Mouse (Mus musculus): ENCODE results near the gene Banf2. TPM values are rescaled to one million over a fixed set of nuclear protein-coding genes. Genes with fewer than 3 reads are reported as not detected.

The Banf2 gene
- polyA plus RNA-seq, 1 experiment from 2014 or later: not detected

DNA sequence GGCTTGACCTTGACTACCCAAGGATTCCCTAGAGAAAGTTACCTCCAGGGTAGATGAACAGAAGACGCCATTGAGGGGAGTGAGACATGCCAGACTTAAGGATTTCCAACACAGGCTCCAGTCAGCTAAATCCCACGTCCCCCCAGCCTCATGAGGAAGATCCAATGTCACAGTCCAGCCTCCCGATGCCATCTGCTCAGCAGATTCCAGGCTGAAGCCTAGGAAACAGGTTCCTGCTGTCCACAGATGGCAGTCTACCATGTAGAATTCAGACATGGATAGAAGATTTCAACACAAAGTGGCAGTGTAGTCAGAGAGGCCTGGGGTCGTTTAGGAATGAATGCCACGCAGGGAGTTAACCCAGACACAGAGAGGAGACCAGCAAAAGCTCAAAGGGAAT lies 18.4 kb upstream of the Banf2 start:
- Histone ChIP-seq H3K4me1 (replicated peaks; ENCODE audit: control insufficient read depth, insufficient read depth, low read length) (no peaks in the 10 kb centered on the region; the same call in 1 of the 2 replicates), H3K9ac (ENCODE audit: low read depth, low read length) (no peak overlapping the region), H3K4me3 (ENCODE audit: low read depth, low read length) (no peak overlapping the region), H3K4me2 (replicated peaks; ENCODE audit: low read depth, low read length) (no peak overlapping the region), H3K27me3 (ENCODE audit: control insufficient read depth, insufficient read depth, low read length) (no peaks in the 10 kb centered on the region), H3K9me3 (ENCODE audit: control insufficient read depth, low read length) (no peaks in the 10 kb centered on the region), H3K27ac (ENCODE audit: low read depth, low read length) (no peak overlapping the region), H3K36me3 (ENCODE audit: control insufficient read depth, insufficient read depth, low read length) (no peaks in the 10 kb centered on the region)
- ATAC-seq (ENCODE audit: low FRiP score): no peak
- WGBS: 38% methylated on average over 5 of the region's 5 CpGs
- DNase-seq (ENCODE audit: low spot score): peak; percentile 39

DNA sequence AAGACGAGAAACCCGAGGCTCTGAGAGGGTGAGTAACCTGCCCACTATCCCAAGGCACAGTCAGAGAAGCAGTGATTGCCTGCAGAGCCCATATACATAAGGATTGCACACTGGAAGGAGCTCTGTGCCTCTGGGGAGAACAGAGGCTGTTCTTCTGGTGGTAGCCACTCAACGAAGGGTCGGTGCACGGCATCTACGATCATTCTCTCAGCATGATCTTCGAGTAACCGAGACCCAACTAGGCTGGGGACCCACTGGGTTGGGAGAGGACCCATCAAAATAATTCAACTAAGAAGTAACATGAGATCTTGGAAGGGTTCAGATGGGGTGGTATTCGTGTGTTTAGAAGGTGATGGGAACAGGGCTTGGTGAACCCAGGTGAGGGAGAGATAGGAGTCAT lies 17.0 kb upstream of the Banf2 start:
- no peak overlapping the region for H3K27ac ChIP-seq (ENCODE audit: low read depth, low read length)
- H3K9me3 ChIP-seq (ENCODE audit: control insufficient read depth, low read length): no peaks in the 10 kb centered on the region
- H3K4me2 ChIP-seq (replicated peaks; ENCODE audit: low read depth, low read length): no peak overlapping the region
- no peak for ATAC-seq (ENCODE audit: low FRiP score)
- H3K27me3 ChIP-seq (ENCODE audit: control insufficient read depth, insufficient read depth, low read length): no peaks in the 10 kb centered on the region
- no peak for DNase-seq (ENCODE audit: low spot score)
- no peaks in the 10 kb centered on the region for H3K4me1 ChIP-seq (replicated peaks; ENCODE audit: control insufficient read depth, insufficient read depth, low read length)
- WGBS: 90% methylated on average over 9 of the region's 9 CpGs
- no peak overlapping the region for H3K4me3 ChIP-seq (ENCODE audit: low read depth, low read length)
- no peak overlapping the region for H3K9ac ChIP-seq (ENCODE audit: low read depth, low read length)
- no peaks in the 10 kb centered on the region for H3K36me3 ChIP-seq (ENCODE audit: control insufficient read depth, insufficient read depth, low read length)

DNA sequence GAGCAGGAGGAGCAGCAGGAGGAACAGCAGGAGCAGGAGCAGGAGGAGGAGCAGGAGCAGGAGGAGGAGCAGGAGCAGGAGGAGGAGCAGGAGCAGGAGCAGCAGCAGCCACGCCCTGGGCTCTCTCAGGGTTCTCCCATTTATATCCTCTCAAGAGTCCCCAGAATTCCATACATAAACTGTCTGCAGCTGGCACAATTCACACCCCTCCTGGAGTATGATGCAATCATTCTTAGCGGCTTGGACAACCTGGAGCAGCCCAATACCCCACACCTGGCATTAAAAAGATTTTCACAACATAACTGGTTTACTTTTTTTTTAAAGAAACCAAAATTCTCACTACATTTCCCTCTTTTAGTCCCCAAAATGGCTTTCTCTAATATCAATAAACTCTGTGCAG lies 12.9 kb upstream of the Banf2 start:
- no peaks in the 10 kb centered on the region for H3K27me3 ChIP-seq (ENCODE audit: control insufficient read depth, insufficient read depth, low read length)
- no peak overlapping the region for H3K27ac ChIP-seq (ENCODE audit: low read depth, low read length)
- no peak overlapping the region for H3K4me2 ChIP-seq (replicated peaks; ENCODE audit: low read depth, low read length)
- H3K4me1 ChIP-seq (replicated peaks; ENCODE audit: control insufficient read depth, insufficient read depth, low read length): no peaks in the 10 kb centered on the region
- ATAC-seq (ENCODE audit: low FRiP score) (no peak), DNase-seq (ENCODE audit: low spot score) (no peak)
- no peak overlapping the region for H3K9ac ChIP-seq (ENCODE audit: low read depth, low read length)
- no peaks in the 10 kb centered on the region for H3K36me3 ChIP-seq (ENCODE audit: control insufficient read depth, insufficient read depth, low read length)
- H3K4me3 ChIP-seq (ENCODE audit: low read depth, low read length): no peak overlapping the region
- no peaks in the 10 kb centered on the region for H3K9me3 ChIP-seq (ENCODE audit: control insufficient read depth, low read length)
- 61% methylated on average over 2 of the region's 2 CpGs for WGBS

DNA sequence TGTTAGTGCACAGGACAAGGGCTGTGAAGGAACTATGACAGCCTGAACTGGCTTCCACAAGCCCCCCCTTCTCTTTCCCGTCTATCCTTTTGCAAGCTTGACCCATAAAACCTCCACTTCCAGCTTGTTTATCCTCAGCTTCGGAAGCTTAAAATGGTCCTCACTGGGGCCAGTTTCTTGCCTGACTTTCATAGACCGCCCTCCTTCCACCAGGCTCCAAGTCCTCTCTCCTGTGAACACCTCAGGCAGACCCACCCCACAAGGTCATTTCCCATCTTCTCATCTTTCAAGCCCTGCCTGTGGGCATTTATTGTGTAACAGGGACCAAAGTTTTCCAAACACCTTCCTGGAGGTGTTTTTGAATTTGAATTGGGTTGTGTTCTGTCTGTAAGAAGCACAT lies 10.4 kb upstream of the Banf2 start:
- Histone ChIP-seq H3K9me3 (ENCODE audit: control insufficient read depth, low read length) (no peaks in the 10 kb centered on the region), H3K36me3 (ENCODE audit: control insufficient read depth, insufficient read depth, low read length) (no peaks in the 10 kb centered on the region), H3K27me3 (ENCODE audit: control insufficient read depth, insufficient read depth, low read length) (no peaks in the 10 kb centered on the region), H3K27ac (ENCODE audit: low read depth, low read length) (no peak overlapping the region), H3K4me2 (replicated peaks; ENCODE audit: low read depth, low read length) (no peak overlapping the region), H3K4me3 (ENCODE audit: low read depth, low read length) (no peak overlapping the region), H3K9ac (ENCODE audit: low read depth, low read length) (no peak overlapping the region), H3K4me1 (replicated peaks; ENCODE audit: control insufficient read depth, insufficient read depth, low read length) (no peaks in the 10 kb centered on the region)
- ATAC-seq (ENCODE audit: low FRiP score) (no peak), DNase-seq (ENCODE audit: low spot score) (no peak)
- WGBS: 72% methylated on average over 3 of the region's 3 CpGs

DNA sequence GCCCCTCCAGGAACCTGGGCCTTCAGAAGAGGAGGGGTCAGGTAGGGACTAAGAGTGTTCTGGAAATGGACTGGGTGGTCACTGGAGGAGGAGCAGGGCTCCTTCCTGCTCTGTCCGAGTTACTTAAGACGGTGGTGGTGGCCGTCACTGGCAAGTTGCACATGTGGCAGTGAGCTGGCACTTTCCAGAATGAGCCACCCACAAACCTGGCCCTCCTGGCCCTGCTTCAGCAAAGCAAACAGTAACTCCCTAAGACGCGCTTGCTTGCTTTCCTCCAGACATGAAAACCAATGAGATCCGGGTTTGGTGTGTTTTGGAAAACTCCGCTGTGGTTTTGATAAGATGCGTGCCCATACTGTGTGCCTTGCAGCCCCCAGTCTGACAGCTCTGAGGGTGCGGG lies 7.5 kb upstream of the Banf2 start:
- no peaks in the 10 kb centered on the region for H3K9me3 ChIP-seq (ENCODE audit: control insufficient read depth, low read length)
- H3K4me2 ChIP-seq (replicated peaks; ENCODE audit: low read depth, low read length): no peak overlapping the region
- no peak overlapping the region for H3K9ac ChIP-seq (ENCODE audit: low read depth, low read length)
- H3K27me3 ChIP-seq (ENCODE audit: control insufficient read depth, insufficient read depth, low read length): no peaks in the 10 kb centered on the region
- no peak overlapping the region for H3K4me3 ChIP-seq (ENCODE audit: low read depth, low read length)
- no peaks in the 10 kb centered on the region for H3K36me3 ChIP-seq (ENCODE audit: control insufficient read depth, insufficient read depth, low read length)
- H3K27ac ChIP-seq (ENCODE audit: low read depth, low read length): no peak overlapping the region
- ATAC-seq (ENCODE audit: low FRiP score) (no peak), DNase-seq (ENCODE audit: low spot score) (no peak)
- no peaks in the 10 kb centered on the region for H3K4me1 ChIP-seq (replicated peaks; ENCODE audit: control insufficient read depth, insufficient read depth, low read length)
- WGBS: 91% methylated on average over 9 of the region's 9 CpGs

DNA sequence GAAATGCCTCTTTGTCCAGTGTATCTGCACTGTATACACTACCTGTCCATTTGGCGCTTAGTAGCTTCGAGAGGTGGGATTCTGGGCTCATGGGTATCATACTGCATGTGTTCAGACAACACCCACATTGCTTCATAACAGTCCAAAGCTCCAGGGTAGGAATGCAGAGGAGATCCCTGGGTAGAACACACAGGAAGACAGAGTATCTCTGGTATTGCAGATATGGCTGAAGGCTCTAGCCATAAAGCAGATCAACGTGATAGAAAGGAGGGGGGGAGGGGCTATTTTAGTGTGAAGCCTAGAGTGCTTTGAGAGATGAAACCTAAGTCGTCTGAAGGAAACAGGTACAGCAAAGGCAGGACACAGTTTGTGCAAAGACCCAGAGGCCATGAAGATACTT lies 6.4 kb upstream of the Banf2 start:
- no peak overlapping the region for H3K27ac ChIP-seq (ENCODE audit: low read depth, low read length)
- no peaks in the 10 kb centered on the region for H3K4me1 ChIP-seq (replicated peaks; ENCODE audit: control insufficient read depth, insufficient read depth, low read length)
- H3K4me2 ChIP-seq (replicated peaks; ENCODE audit: low read depth, low read length): no peak overlapping the region
- no peaks in the 10 kb centered on the region for H3K36me3 ChIP-seq (ENCODE audit: control insufficient read depth, insufficient read depth, low read length)
- 83% methylated on average over 4 of the region's 4 CpGs for WGBS
- H3K27me3 ChIP-seq (ENCODE audit: control insufficient read depth, insufficient read depth, low read length): no peaks in the 10 kb centered on the region
- no peak for ATAC-seq (ENCODE audit: low FRiP score)
- no peaks in the 10 kb centered on the region for H3K9me3 ChIP-seq (ENCODE audit: control insufficient read depth, low read length)
- no peak overlapping the region for H3K4me3 ChIP-seq (ENCODE audit: low read depth, low read length)
- DNase-seq (ENCODE audit: low spot score): no peak
- no peak overlapping the region for H3K9ac ChIP-seq (ENCODE audit: low read depth, low read length)

DNA sequence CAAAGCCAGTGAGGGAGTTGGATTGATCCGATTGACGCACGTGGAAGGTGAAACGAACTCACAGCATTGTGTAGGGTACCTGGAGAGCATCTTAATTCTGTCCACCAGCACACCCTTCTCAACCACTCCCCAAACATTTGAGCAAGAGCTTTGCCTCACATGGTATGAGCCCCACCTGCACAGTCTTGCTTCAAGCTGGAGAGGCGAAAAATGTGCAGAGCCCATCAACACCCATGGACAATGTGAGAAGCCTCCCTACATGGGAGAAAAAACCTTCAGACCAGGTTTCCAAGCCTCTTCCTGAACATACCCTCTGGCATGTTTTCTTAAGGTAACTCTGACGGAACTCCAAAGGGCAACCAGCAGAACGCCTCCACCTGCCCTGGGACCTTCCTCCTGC lies 2.1 kb upstream of the Banf2 start:
- Histone ChIP-seq H3K27me3 (ENCODE audit: control insufficient read depth, insufficient read depth, low read length) (no peaks in the 10 kb centered on the region), H3K4me3 (ENCODE audit: low read depth, low read length) (no peak overlapping the region), H3K4me2 (replicated peaks; ENCODE audit: low read depth, low read length) (no peak overlapping the region), H3K9me3 (ENCODE audit: control insufficient read depth, low read length) (no peaks in the 10 kb centered on the region), H3K27ac (ENCODE audit: low read depth, low read length) (no peak overlapping the region), H3K4me1 (replicated peaks; ENCODE audit: control insufficient read depth, insufficient read depth, low read length) (no peaks in the 10 kb centered on the region), H3K9ac (ENCODE audit: low read depth, low read length) (no peak overlapping the region), H3K36me3 (ENCODE audit: control insufficient read depth, insufficient read depth, low read length) (no peaks in the 10 kb centered on the region)
- DNase-seq (ENCODE audit: low spot score): no peak
- WGBS: 93% methylated on average over 7 of the region's 7 CpGs
- no peak for ATAC-seq (ENCODE audit: low FRiP score)

DNA sequence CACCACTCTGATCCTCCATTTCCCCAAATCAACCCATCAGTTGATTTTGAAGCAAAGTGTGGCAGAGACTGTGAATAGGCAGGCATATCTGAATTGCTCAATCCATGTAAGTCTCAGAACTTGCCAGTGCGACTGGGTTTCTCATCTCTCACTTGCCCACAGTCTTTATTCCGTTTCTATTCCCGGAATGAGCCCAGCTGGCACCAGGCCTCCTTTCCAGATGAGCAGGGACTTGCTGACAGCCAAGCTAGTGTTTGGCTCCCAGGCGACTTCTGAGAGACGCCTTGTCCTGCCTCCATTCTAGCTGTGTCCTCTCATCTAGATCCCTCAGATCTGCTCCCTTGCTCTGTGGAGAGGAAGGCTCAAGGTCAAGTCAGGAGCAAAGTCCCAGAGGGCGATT lies 11.9 kb downstream of the Banf2 start:
- WGBS: 80% methylated on average over 6 of the region's 6 CpGs
- ATAC-seq (ENCODE audit: low FRiP score): no peak

DNA sequence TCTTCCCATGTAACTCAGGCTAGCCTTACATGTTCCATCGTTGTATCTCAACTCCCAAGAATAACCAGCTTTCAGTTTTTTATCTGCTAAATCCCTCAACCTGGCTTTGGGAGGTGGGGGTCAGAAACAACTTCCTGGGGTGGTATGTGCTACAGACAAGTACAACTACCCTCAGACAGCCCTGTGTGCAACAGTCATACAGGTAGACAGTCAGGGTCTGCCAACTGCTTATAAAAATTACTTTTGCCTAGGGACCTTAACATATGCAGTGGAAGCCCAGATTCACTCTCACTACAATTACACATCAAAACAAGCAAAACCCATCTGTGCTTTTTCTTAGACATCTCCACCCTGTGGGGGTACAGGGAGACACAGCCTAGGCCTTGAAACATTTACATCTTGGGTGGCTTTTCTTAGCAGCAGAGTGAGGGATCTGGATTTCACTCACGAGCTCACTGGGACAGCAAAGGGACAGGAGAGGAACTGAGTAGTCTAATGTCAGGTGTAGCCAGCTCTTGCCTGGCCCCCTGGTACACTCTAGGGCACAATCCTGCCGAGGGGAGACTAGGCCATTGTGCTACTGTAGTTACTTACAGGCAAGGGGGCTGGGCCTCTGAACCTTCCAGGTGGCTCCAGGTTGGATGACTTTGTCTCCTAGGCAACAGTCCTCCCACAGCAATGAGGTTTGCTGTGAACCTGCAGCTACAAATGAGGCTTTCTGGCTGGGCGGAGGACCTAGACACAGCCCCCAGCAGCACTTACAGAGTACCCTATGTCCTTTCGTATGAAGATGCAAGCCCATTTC lies 13.1 kb downstream of the Banf2 start:
- Histone ChIP-seq H3K4me3 (ENCODE audit: low read depth, low read length) (no peak overlapping the region), H3K27me3 (ENCODE audit: control insufficient read depth, insufficient read depth, low read length) (no peaks in the 10 kb centered on the region), H3K9ac (ENCODE audit: low read depth, low read length) (no peak overlapping the region), H3K27ac (ENCODE audit: low read depth, low read length) (no peak overlapping the region), H3K36me3 (ENCODE audit: control insufficient read depth, insufficient read depth, low read length) (no peaks in the 10 kb centered on the region), H3K4me1 (replicated peaks; ENCODE audit: control insufficient read depth, insufficient read depth, low read length) (no peaks in the 10 kb centered on the region), H3K9me3 (ENCODE audit: control insufficient read depth, low read length) (no peaks in the 10 kb centered on the region), H3K4me2 (replicated peaks; ENCODE audit: low read depth, low read length) (no peak overlapping the region)
- DNase-seq (ENCODE audit: low spot score) (no peak), ATAC-seq (ENCODE audit: low FRiP score) (no peak)
- WGBS: 80% methylated on average over 5 of the region's 5 CpGs

More for the DNA sequence above, 11.9 kb downstream of the Banf2 start:
- Histone ChIP-seq H3K4me3 (ENCODE audit: low read depth, low read length) (no peak overlapping the region), H3K27ac (ENCODE audit: low read depth, low read length) (no peak overlapping the region), H3K27me3 (ENCODE audit: control insufficient read depth, insufficient read depth, low read length) (no peaks in the 10 kb centered on the region), H3K4me1 (replicated peaks; ENCODE audit: control insufficient read depth, insufficient read depth, low read length) (no peaks in the 10 kb centered on the region), H3K9ac (ENCODE audit: low read depth, low read length) (no peak overlapping the region), H3K9me3 (ENCODE audit: control insufficient read depth, low read length) (no peaks in the 10 kb centered on the region), H3K4me2 (replicated peaks; ENCODE audit: low read depth, low read length) (no peak overlapping the region), H3K36me3 (ENCODE audit: control insufficient read depth, insufficient read depth, low read length) (no peaks in the 10 kb centered on the region)
- DNase-seq (ENCODE audit: low spot score): no peak

All from hindbrain, embryonic 11.5 days (tissue).